Mouse (Mus musculus): Measurements from ENCODE around the gene Tmem108. TPM values are rescaled to one million over a fixed set of nuclear protein-coding genes. Genes with fewer than 3 reads are reported as not detected.

Gene Tmem108
- not detected for polyA plus RNA-seq (2017; shearing (Covaris generic))

GRCm38 (mm10) chr9:103761647-103762084 is at the start of gene Tmem108:
TSS of gene Tmem108 (minus strand) at chr9:103761837.

GRCm38 (mm10) chr9:103480044-103480576 is 281.5 kb downstream of the Tmem108 start, which contains the start of gene Bfsp2:
TSS of gene Bfsp2 (minus strand) at chr9:103480420.

Other genes with a start within 250 kb of the Tmem108 start
- gene Nphp3, start 240.7 kb upstream of the Tmem108 start, polyA plus RNA-seq (2017; shearing (Covaris generic)) = 2.8 TPM

Data from effector memory CD4-positive, alpha-beta T cell, adult 5 months (primary cell).